Mouse (Mus musculus): ENCODE data around the gene Adcy5. TPM values are rescaled to one million over a fixed set of nuclear protein-coding genes. Genes with fewer than 3 reads are reported as not detected.

Adcy5 gene
- total and polyA plus RNA-seq, 2 experiments from 2014 or later = 11.3 to 81.4 TPM

GRCm38 (mm10) chr16:35302441-35303280 is 148.0 kb downstream of the Adcy5 start:
- Histone ChIP-seq H3K36me3 (replicated peaks; ENCODE audit: control insufficient read depth, insufficient read depth, low read length) (peaks cover 51% of the 10 kb centered on the region), H3K4me3 (ENCODE audit: low read depth, low read length) (no peak overlapping the region)
- DNase-seq (ENCODE audit: low spot score) = no peak

GRCm38 (mm10) chr16:35303721-35304120 is 149.0 kb downstream of the Adcy5 start:
- Histone ChIP-seq H3K9ac (replicated peaks; ENCODE audit: low read depth, low read length) (no peak overlapping the region), H3K4me1 (ENCODE audit: control insufficient read depth, insufficient read depth) (peaks cover 18% of the 10 kb centered on the region), H3K27me3 (ENCODE audit: control insufficient read depth, insufficient read depth, low read length) (no peaks in the 10 kb centered on the region), H3K4me3 (ENCODE audit: low read depth, low read length) (no peak overlapping the region), H3K27ac (ENCODE audit: low read depth) (no peak overlapping the region), H3K9me3 (replicated peaks; ENCODE audit: control insufficient read depth, low read length) (no peaks in the 10 kb centered on the region), H3K36me3 (replicated peaks; ENCODE audit: control insufficient read depth, insufficient read depth, low read length) (peaks cover 49% of the 10 kb centered on the region), H3K4me2 (ENCODE audit: low read depth, low read length) (no peak overlapping the region)
- ATAC-seq (ENCODE audit: insufficient read depth, low read depth) (no peak), DNase-seq (ENCODE audit: low spot score) (no peak)
- WGBS = 85% methylated on average over 6 of the region's 6 CpGs
- TF ChIP-seq EP300 (IDR thresholded peaks at IDR 0.05; ENCODE audit: low read depth) (no peak), CTCF (IDR thresholded peaks at IDR 0.05; ENCODE audit: low read depth) (no peak)

More at GRCm38 (mm10) chr16:35302441-35303280, 148.0 kb downstream of the Adcy5 start:
- 0 out of 2 replicates have a peak, but pooled peaks have one; percentile 29 for ATAC-seq (ENCODE audit: insufficient read depth, low read depth)
- H3K27ac ChIP-seq (ENCODE audit: low read depth) = no peak overlapping the region
- no peaks in the 10 kb centered on the region for H3K9me3 ChIP-seq (replicated peaks; ENCODE audit: control insufficient read depth, low read length)
- H3K9ac ChIP-seq (replicated peaks; ENCODE audit: low read depth, low read length) = no peak overlapping the region
- TF ChIP-seq CTCF (IDR thresholded peaks at IDR 0.05; ENCODE audit: low read depth) (no peak), EP300 (IDR thresholded peaks at IDR 0.05; ENCODE audit: low read depth) (no peak)
- no peak overlapping the region for H3K4me2 ChIP-seq (ENCODE audit: low read depth, low read length)
- H3K27me3 ChIP-seq (ENCODE audit: control insufficient read depth, insufficient read depth, low read length) = no peaks in the 10 kb centered on the region
- 49% methylated on average over 7 of the region's 7 CpGs for WGBS
- H3K4me1 ChIP-seq (ENCODE audit: control insufficient read depth, insufficient read depth) = peaks cover 8% of the 10 kb centered on the region; the same call in 1 of the 2 replicates

DNA sequence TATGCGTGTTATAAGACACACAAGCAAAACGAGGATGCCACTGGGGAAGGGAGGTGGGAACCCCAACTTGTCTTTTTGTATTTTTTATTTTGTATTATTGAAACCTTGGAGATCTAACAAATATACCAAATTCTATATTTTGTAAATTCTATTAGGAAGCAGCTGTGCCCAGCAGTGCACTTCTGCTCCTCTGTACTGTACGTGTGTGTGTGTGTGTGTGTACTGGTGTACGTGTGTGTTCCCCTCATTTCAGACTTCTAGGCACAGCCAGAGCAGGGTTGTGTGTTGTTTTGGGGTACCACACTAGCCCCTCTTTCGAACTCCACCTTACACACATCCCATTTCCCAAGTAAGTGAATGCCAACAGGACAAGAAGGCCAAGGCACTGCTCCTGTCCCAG is 149.7 kb downstream of the Adcy5 start:
- Histone ChIP-seq H3K36me3 (replicated peaks; ENCODE audit: control insufficient read depth, insufficient read depth, low read length) (peaks cover 42% of the 10 kb centered on the region), H3K9ac (replicated peaks; ENCODE audit: low read depth, low read length) (no peak overlapping the region), H3K27ac (ENCODE audit: low read depth) (no peak overlapping the region), H3K4me2 (ENCODE audit: low read depth, low read length) (no peak overlapping the region), H3K9me3 (replicated peaks; ENCODE audit: control insufficient read depth, low read length) (no peaks in the 10 kb centered on the region), H3K4me1 (ENCODE audit: control insufficient read depth, insufficient read depth) (peaks cover 23% of the 10 kb centered on the region), H3K27me3 (ENCODE audit: control insufficient read depth, insufficient read depth, low read length) (no peaks in the 10 kb centered on the region), H3K4me3 (ENCODE audit: low read depth, low read length) (no peak overlapping the region)
- no peak for ATAC-seq (ENCODE audit: insufficient read depth, low read depth)
- no peak for TF ChIP-seq CTCF (IDR thresholded peaks at IDR 0.05; ENCODE audit: low read depth)
- no peak for TF ChIP-seq EP300 (IDR thresholded peaks at IDR 0.05; ENCODE audit: low read depth)
- DNase-seq (ENCODE audit: low spot score) = no peak
- WGBS = 94% methylated on average over 5 of the region's 5 CpGs

GRCm38 (mm10) chr16:35305226-35305625 is 150.5 kb downstream of the Adcy5 start:
- DNase-seq (ENCODE audit: low spot score) (no peak), ATAC-seq (ENCODE audit: insufficient read depth, low read depth) (no peak)
- Histone ChIP-seq H3K4me2 (ENCODE audit: low read depth, low read length) (no peak overlapping the region), H3K36me3 (replicated peaks; ENCODE audit: control insufficient read depth, insufficient read depth, low read length) (peaks cover 35% of the 10 kb centered on the region), H3K27me3 (ENCODE audit: control insufficient read depth, insufficient read depth, low read length) (no peaks in the 10 kb centered on the region), H3K4me3 (ENCODE audit: low read depth, low read length) (no peak overlapping the region), H3K27ac (ENCODE audit: low read depth) (no peak overlapping the region), H3K4me1 (ENCODE audit: control insufficient read depth, insufficient read depth) (peaks cover 26% of the 10 kb centered on the region), H3K9ac (replicated peaks; ENCODE audit: low read depth, low read length) (no peak overlapping the region), H3K9me3 (replicated peaks; ENCODE audit: control insufficient read depth, low read length) (no peaks in the 10 kb centered on the region)
- 87% methylated on average over 7 of the region's 7 CpGs for WGBS
- TF ChIP-seq CTCF (IDR thresholded peaks at IDR 0.05; ENCODE audit: low read depth) = no peak
- TF ChIP-seq EP300 (IDR thresholded peaks at IDR 0.05; ENCODE audit: low read depth) = no peak

DNA sequence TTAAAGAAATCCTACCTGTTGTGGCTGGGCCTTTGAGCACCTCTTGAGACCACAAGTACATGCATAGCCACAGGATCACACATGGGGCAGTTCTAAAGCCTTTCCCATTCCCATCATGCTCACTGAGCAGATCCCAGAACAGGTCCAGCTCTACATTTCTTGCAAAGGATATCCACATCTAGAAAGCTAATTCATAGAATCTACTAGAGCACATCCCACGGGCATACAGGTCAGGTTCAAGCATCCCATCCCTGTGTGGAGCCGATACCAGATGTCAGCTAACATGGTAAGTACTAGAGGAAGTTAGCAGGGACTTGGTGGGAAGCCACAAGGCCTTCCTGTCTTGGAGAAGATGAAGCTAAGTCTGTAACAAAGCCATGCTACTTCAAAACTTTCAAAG is 152.0 kb downstream of the Adcy5 start:
- Histone ChIP-seq H3K36me3 (replicated peaks; ENCODE audit: control insufficient read depth, insufficient read depth, low read length) (peaks cover 30% of the 10 kb centered on the region), H3K27ac (ENCODE audit: low read depth) (no peak overlapping the region), H3K27me3 (ENCODE audit: control insufficient read depth, insufficient read depth, low read length) (no peaks in the 10 kb centered on the region), H3K4me1 (ENCODE audit: control insufficient read depth, insufficient read depth) (peaks cover 40% of the 10 kb centered on the region), H3K4me3 (ENCODE audit: low read depth, low read length) (no peak overlapping the region), H3K9ac (replicated peaks; ENCODE audit: low read depth, low read length) (no peak overlapping the region), H3K9me3 (replicated peaks; ENCODE audit: control insufficient read depth, low read length) (no peaks in the 10 kb centered on the region), H3K4me2 (ENCODE audit: low read depth, low read length) (no peak overlapping the region)
- 84% methylated on average over 2 of the region's 2 CpGs for WGBS
- TF ChIP-seq CTCF (IDR thresholded peaks at IDR 0.05; ENCODE audit: low read depth) (no peak), EP300 (IDR thresholded peaks at IDR 0.05; ENCODE audit: low read depth) (no peak)
- ATAC-seq (ENCODE audit: insufficient read depth, low read depth) (no peak), DNase-seq (ENCODE audit: low spot score) (no peak)

Data from heart, postnatal 0 days (tissue).